7 mouse cellular contexts compared by ENCODE assay signal in the genomic region with DNA sequence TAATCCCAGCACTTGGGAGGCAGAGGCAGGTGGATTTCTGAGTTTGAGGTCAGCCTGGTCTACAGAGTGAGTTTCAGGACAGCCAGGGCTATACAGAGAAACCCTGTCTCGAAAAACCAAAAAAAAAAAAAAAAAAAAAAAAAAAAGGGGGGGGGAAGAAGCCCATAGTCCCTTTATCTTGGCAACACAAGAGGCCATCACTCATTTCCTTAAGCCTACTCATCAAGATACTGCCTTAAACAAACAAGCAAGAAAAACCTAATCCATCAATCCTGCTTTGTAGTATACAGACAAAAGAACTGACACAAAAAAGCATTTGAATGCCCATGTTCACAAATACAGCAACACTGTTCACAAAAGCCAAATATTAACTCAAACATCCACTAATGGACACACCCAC. TPM values are rescaled to one million over a fixed set of nuclear protein-coding genes. Genes with fewer than 3 reads are reported as not detected.
DNase-seq lines count a peak whose midpoint lies in the region; ATAC-seq and TF ChIP-seq lines count a peak whose summit lies in the region.
"Not testable (repeated sequence)": the region's sequence is repeated elsewhere in the genome, so short reads cannot be mapped to it uniquely, and the experiment has no call there.
"Had no signal": no experiment of that assay in that cellular context is flagged by ENCODE, and none has a peak within 500 bp of the region (broad histone marks: within the 10 kb centered on the region; RNA-seq: fewer than 3 reads in every experiment).

No protein-coding gene starts in this region.

- DNase-seq in 416B (ENCODE audit: low read depth): peak; percentile 73
- not testable (repeated sequence) for DNase-seq in gastrocnemius, adult 2 months; liver, embryonic 13.5 days; stomach, postnatal 0 days (ENCODE audit: low spot score)

- H3K4me1 ChIP-seq in liver, embryonic 13.5 days (replicated peaks): peaks cover 29% of the 10 kb centered on the region
- not testable (repeated sequence) for H3K4me1 ChIP-seq in stomach, postnatal 0 days (replicated peaks; ENCODE audit: control insufficient read depth, insufficient read depth)

- H3K27ac ChIP-seq in gastrocnemius, adult 2 months: peak overlapping the region; percentile 80; the same call in 1 of the 2 replicates
- H3K27ac ChIP-seq in liver, embryonic 13.5 days; stomach, postnatal 0 days (replicated peaks): not testable (repeated sequence)

- 29% methylated on average over 1 of the region's 1 CpGs for WGBS in liver, embryonic 13.5 days (ENCODE audit: insufficient replicate concordance)
- WGBS in stomach, postnatal 0 days: no CpG with 5 or more reads among the region's 1 CpGs

- H3K9me3 ChIP-seq in liver, embryonic 13.5 days (replicated peaks); stomach, postnatal 0 days (ENCODE audit: control insufficient read depth, low read length): not testable (repeated sequence)

- not testable (repeated sequence) for H3K4me2 ChIP-seq in liver, embryonic 13.5 days; stomach, postnatal 0 days (replicated peaks; ENCODE audit: low read depth)

- H3K9ac ChIP-seq in liver, embryonic 13.5 days; stomach, postnatal 0 days (ENCODE audit: low read length): not testable (repeated sequence)

- H3K27me3 ChIP-seq in liver, embryonic 13.5 days; stomach, postnatal 0 days (ENCODE audit: control insufficient read depth, insufficient read depth, low read length): not testable (repeated sequence)

- ATAC-seq in liver, embryonic 13.5 days (ENCODE audit: low read depth): 0 out of 2 replicates have a peak, but pooled peaks have one; percentile 18
- peak; percentile 38; the same call in 1 of the 2 replicates for ATAC-seq in megakaryocyte progenitor cell, adult 5-6 weeks (replicated peaks; ENCODE audit: poor library complexity)
- ATAC-seq in stomach, postnatal 0 days (ENCODE audit: low FRiP score, low TSS enrichment): peak; percentile 42; the same call in 1 of the 2 replicates

- H3K4me3 ChIP-seq in gastrocnemius, adult 2 months; liver, embryonic 13.5 days (replicated peaks); stomach, postnatal 0 days (ENCODE audit: low read depth, low read length): not testable (repeated sequence)

- not testable (repeated sequence) for TF ChIP-seq EP300 in stomach, postnatal 0 days (optimal IDR thresholded peaks at IDR 0.05)

- peaks cover 56% of the 10 kb centered on the region for H3K36me3 ChIP-seq in liver, embryonic 13.5 days
- H3K36me3 ChIP-seq in stomach, postnatal 0 days (ENCODE audit: control insufficient read depth, insufficient read depth, low read length): not testable (repeated sequence)

- intact Hi-C loops in gastrocnemius, adult 2 months (cut with DNase I): not testable (repeated sequence)

- not testable (repeated sequence) for TF ChIP-seq CTCF in gastrocnemius, adult 2 months (IDR thresholded peaks at IDR 0.05); stomach, postnatal 0 days (IDR thresholded peaks at IDR 0.05; ENCODE audit: low read depth)

RNA-seq across cellular contexts. Expression of a gene that starts 11.8 kb away (rescaled TPM):
- total RNA-seq in gastrocnemius, adult 2 months (2021): 10 to 100 TPM; 21.1 to 21.6 TPM
- polyA plus RNA-seq in liver, embryonic 13.5 days (2015; fragmentation: Nextera tagmentation; extraction: Ambion mirVana): 21.8 and 23.2 TPM in 2 replicates
- total RNA-seq in megakaryocyte progenitor cell, adult 5-6 weeks (2015): 44.1 and 56.8 TPM in 2 replicates
- 45.8 and 48.8 TPM in 2 replicates for total RNA-seq in megakaryocyte progenitor cell, adult 5-6 weeks (2017)
- polyA plus RNA-seq in stomach, postnatal 0 days (2015; fragmentation: Nextera tagmentation; extraction: Ambion mirVana): 48.7 and 53.2 TPM in 2 replicates

RNA-seq across cellular contexts. Expression of a gene that starts 45.6 kb away (rescaled TPM):
- 10 to 100 TPM in 1 of 2 experiments, 1 to 10 TPM in 1; 9.9 to 11.8 TPM for total RNA-seq in gastrocnemius, adult 2 months (2021)
- polyA plus RNA-seq in liver, embryonic 13.5 days (2015; fragmentation: Nextera tagmentation; extraction: Ambion mirVana): 0.82 and 0.88 TPM in 2 replicates
- total RNA-seq in megakaryocyte progenitor cell, adult 5-6 weeks (2015): 0.57 TPM in 1 of 2 replicates, not detected in the other
- 0.37 TPM in 1 of 2 replicates, not detected in the other for total RNA-seq in megakaryocyte progenitor cell, adult 5-6 weeks (2017)
- 5.5 and 6.1 TPM in 2 replicates for polyA plus RNA-seq in stomach, postnatal 0 days (2015; fragmentation: Nextera tagmentation; extraction: Ambion mirVana)
- total RNA-seq: ES-E14 had no signal
- polyA plus RNA-seq: activated CD4-positive, CD25-positive, alpha-beta regulatory T cell, adult 4 months had no signal

Comparison
In these comparisons a context has a peak if more than half of its experiments do, and no peak if none do; other contexts are left out.
1. RNA of a gene that starts 45.6 kb away (total RNA-seq): 9.9 to 11.8 TPM in gastrocnemius, adult 2 months; 0.37 to 0.57 TPM in megakaryocyte progenitor cell, adult 5-6 weeks; every median in the first group is over 4 times any median in the second.
2. Peak in every context shown above with its lines, with median percentiles within 50 percentile points of each other: ATAC-seq.